Mouse (Mus musculus) MEL (cell line): ENCODE data around the gene Tor1aip2. TPM values are rescaled to one million over a fixed set of nuclear protein-coding genes. Genes with fewer than 3 reads are reported as not detected.

Source experiments
- DNase-seq: peaks from one replicate; pipeline ENCODE4 v3.0.0; 2011; ENCODE audit warnings: low read depth, low spot score
- H3K27ac ChIP-seq: 2 replicates; pipeline ENCODE4 v1.5.1; 2012; ENCODE audit warnings: low read depth, mild to moderate bottlenecking, control low read depth, low read length, moderate library complexity; ENCODE audit not compliant: control insufficient read depth
- H3K27me3 ChIP-seq, 2 experiments: fragments of 150-350 bp in 1 of 2; sonication (generic) in 1 of 2; 2 replicates each; pipeline ENCODE4 v1.6.1; 2012; ENCODE audit warnings: low read length in 2 of 2, mild to moderate bottlenecking in 2 of 2, improper control_type of control experiment in 1 of 2, moderate library complexity in 1 of 2; ENCODE audit not compliant: insufficient read depth in 2 of 2, control insufficient read depth in 1 of 2
- H3K36me3 ChIP-seq, 2 experiments: 2 replicates each; pipeline ENCODE4 v1.6.1; 2012 to 2014; ENCODE audit warnings: low read length in 2 of 2, improper control_type of control experiment in 1 of 2, inconsistent platforms in 1 of 2, mild to moderate bottlenecking in 1 of 2; ENCODE audit not compliant: insufficient read depth in 2 of 2, control insufficient read depth in 1 of 2
- H3K4me1 ChIP-seq, 2 experiments: fragments of 150-350 bp in 1 of 2; sonication (generic) in 1 of 2; 2 replicates each; pipeline ENCODE4 v1.6.1; 2012; ENCODE audit warnings: low read length in 2 of 2, improper control_type of control experiment in 1 of 2, mild to moderate bottlenecking in 1 of 2; ENCODE audit not compliant: insufficient read depth in 2 of 2, control insufficient read depth in 1 of 2
- H3K4me3 ChIP-seq, 2 experiments: fragments of 150-350 bp in 1 of 2; sonication (generic) in 1 of 2; 2 replicates each; pipeline ENCODE4 v1.5.1; 2012; ENCODE audit warnings: low read depth in 2 of 2, low read length in 2 of 2, mild to moderate bottlenecking in 2 of 2, moderate library complexity in 2 of 2, control low read depth in 1 of 2, improper control_type of control experiment in 1 of 2; ENCODE audit not compliant: control insufficient read depth in 1 of 2, insufficient read depth in 1 of 2
- H3K79me2 ChIP-seq: 2 replicates; pipeline ENCODE4 v1.6.1; 2012; ENCODE audit warnings: mild to moderate bottlenecking, low read length, moderate library complexity; ENCODE audit not compliant: control insufficient read depth, poor library complexity, insufficient read depth
- H3K9ac ChIP-seq: 2 replicates; pipeline ENCODE4 v1.6.1; 2012; ENCODE audit warnings: low read depth, mild to moderate bottlenecking, control low read depth, low read length, moderate library complexity; ENCODE audit not compliant: control insufficient read depth, poor library complexity, severe bottlenecking
- H3K9me3 ChIP-seq: fragments of 150-350 bp; sonication (generic); replicated peaks from 2 replicates; pipeline ENCODE4 v1.6.1; 2012; ENCODE audit warnings: mild to moderate bottlenecking, low read length, improper control_type of control experiment, moderate library complexity; ENCODE audit not compliant: insufficient read depth
- CHD2 ChIP-seq: IDR thresholded peaks from 2 replicates; pipeline ENCODE4 v1.6.1; 2011; ENCODE audit warnings: low read length, improper control_type of control experiment
- E2F4 ChIP-seq: IDR thresholded peaks from 2 replicates; pipeline ENCODE4 v1.6.1; 2011; ENCODE audit warnings: low read depth, low read length, improper control_type of control experiment, borderline replicate concordance
- ELF1 ChIP-seq: IDR thresholded peaks from 2 replicates; pipeline ENCODE4 v1.6.1; 2014; ENCODE audit warnings: low read depth, mild to moderate bottlenecking, inconsistent platforms, low read length, improper control_type of control experiment, moderate library complexity
- ETS1 ChIP-seq: IDR thresholded peaks from 2 replicates; pipeline ENCODE4 v1.6.1; 2012; ENCODE audit warnings: low read depth, mild to moderate bottlenecking, inconsistent platforms, low read length, improper control_type of control experiment, moderate library complexity
- HCFC1 ChIP-seq: IDR thresholded peaks from 2 replicates; pipeline ENCODE4 v1.6.1; 2012; ENCODE audit warnings: low read depth, mild to moderate bottlenecking, inconsistent platforms, low read length, improper control_type of control experiment, moderate library complexity
- JUND ChIP-seq: IDR thresholded peaks from 2 replicates; pipeline ENCODE4 v1.6.1; 2011; ENCODE audit warnings: low read depth, mild to moderate bottlenecking, improper control_type of control experiment, low read length
- KAT2A ChIP-seq: conservative IDR thresholded peaks from 2 replicates; pipeline ENCODE4 v1.6.1; 2012; ENCODE audit warnings: low read depth, low read length, improper control_type of control experiment, inconsistent platforms
- MAFK ChIP-seq: IDR thresholded peaks from 2 replicates; pipeline ENCODE4 v1.6.1; 2011; ENCODE audit warnings: low read depth, mild to moderate bottlenecking, low read length, improper control_type of control experiment, borderline replicate concordance
- MAZ ChIP-seq: IDR thresholded peaks from 2 replicates; pipeline ENCODE4 v1.6.1; 2012; ENCODE audit warnings: low read depth, mild to moderate bottlenecking, inconsistent platforms, low read length, improper control_type of control experiment
- MXI1 ChIP-seq: IDR thresholded peaks from 2 replicates; pipeline ENCODE4 v1.6.1; 2011; ENCODE audit warnings: mild to moderate bottlenecking, low read depth, low read length, improper control_type of control experiment
- MYC ChIP-seq: IDR thresholded peaks from 2 replicates; pipeline ENCODE4 v1.6.1; 2011; ENCODE audit warnings: low read depth, mild to moderate bottlenecking, low read length, improper control_type of control experiment, moderate library complexity
- POLR2A ChIP-seq, 2 experiments: IDR thresholded peaks; 2 replicates each; pipeline ENCODE4 v1.6.1; 2011 to 2012; ENCODE audit warnings: low read length in 2 of 2, mild to moderate bottlenecking in 2 of 2, control low read depth in 1 of 2, improper control_type of control experiment in 1 of 2, low read depth in 1 of 2, moderate library complexity in 1 of 2; ENCODE audit not compliant: control insufficient read depth in 1 of 2, insufficient read depth in 1 of 2, poor library complexity in 1 of 2
- RAD21 ChIP-seq: IDR thresholded peaks from 2 replicates; pipeline ENCODE4 v1.6.1; 2011; ENCODE audit warnings: mild to moderate bottlenecking, low read depth, low read length, improper control_type of control experiment
- TBP ChIP-seq: IDR thresholded peaks from 2 replicates; pipeline ENCODE4 v1.8.0; 2011; ENCODE audit warnings: low read depth, low read length, improper control_type of control experiment
- USF2 ChIP-seq, 2 experiments: IDR thresholded peaks; 2 replicates each; pipeline ENCODE4 v1.6.1; 2011 to 2012; ENCODE audit warnings: improper control_type of control experiment in 2 of 2, low read length in 2 of 2, borderline replicate concordance in 1 of 2, inconsistent platforms in 1 of 2, low read depth in 1 of 2, mild to moderate bottlenecking in 1 of 2; ENCODE audit not compliant: insufficient read depth in 1 of 2
- ZKSCAN1 ChIP-seq: IDR thresholded peaks from 2 replicates; pipeline ENCODE4 v1.6.1; 2012; ENCODE audit warnings: low read depth, mild to moderate bottlenecking, inconsistent platforms, low read length, improper control_type of control experiment, moderate library complexity
- ZMIZ1 ChIP-seq: IDR thresholded peaks from 2 replicates; pipeline ENCODE4 v1.6.1; 2012; ENCODE audit warnings: low read depth, mild to moderate bottlenecking, inconsistent platforms, low read length, improper control_type of control experiment, moderate library complexity
- ZNF384 ChIP-seq: IDR thresholded peaks from 2 replicates; pipeline ENCODE4 v1.6.1; 2012; ENCODE audit warnings: low read depth, mild to moderate bottlenecking, inconsistent platforms, low read length, improper control_type of control experiment
- polyA plus RNA-seq, 2 experiments: library from polyadenylated mRNA; stranded (reverse) in 1 of 2; unstranded in 1 of 2; fragments of >175 nt in 1 of 2; fragments of >200 nt in 1 of 2; gene quantifications; 2 replicates each; pipeline versions ENCODE4 v1.2.1 to v1.2.4; 2012; ENCODE audit warnings: low replicate concordance in 2 of 2, low read depth in 1 of 2; ENCODE audit not compliant: insufficient read length in 2 of 2, insufficient read depth in 1 of 2, missing spikeins in 1 of 2
- total RNA-seq: library from RNA; depleted of rRNA; stranded (reverse); fragments of 300-350 nt; gene quantifications from 2 replicates; pipeline ENCODE4 v1.2.3, GENCODE M21; 2012

Gene Tor1aip2
- total and polyA plus RNA-seq, 3 experiments = 47.1 to 48.1 TPM; not detected in 1

- no peak for TF ChIP-seq ZKSCAN1
- TF ChIP-seq ELF1 = no peak
- no peak for TF ChIP-seq JUND
Observed at GRCm38 (mm10) chr1:156085770-156086169, 50.6 kb downstream of the Tor1aip2 start (continued).

GRCm38 (mm10) chr1:156087586-156087985, 52.4 kb downstream of the Tor1aip2 start:
- Histone ChIP-seq H3K4me1 (peaks cover 0 to 8% of the 10 kb centered on the region in 2 experiments; a peak in 2 of 4 replicates), H3K9ac (no peak overlapping the region), H3K27ac (no peak overlapping the region), H3K4me3 (no peak overlapping the region), H3K79me2 (no peaks in the 10 kb centered on the region), H3K9me3 (no peaks in the 10 kb centered on the region), H3K27me3 (no peaks in the 10 kb centered on the region), H3K36me3 (peaks cover 0 to 5% of the 10 kb centered on the region in 2 experiments; a peak in 2 of 4 replicates)
- no peak for DNase-seq
- TF ChIP-seq USF2 (IDR thresholded peaks at IDR 0.05; ENCODE audit: borderline replicate concordance in 1 of 2, insufficient read depth in 1 of 2, low read depth in 1 of 2, low read length in 2 of 2) (no peak), ZMIZ1 (no peak), ELF1 (no peak), JUND (no peak), CHD2 (no peak), RAD21 (no peak), MXI1 (no peak), MAFK (no peak), POLR2A (IDR thresholded peaks at IDR 0.05; ENCODE audit: control insufficient read depth in 1 of 2, insufficient read depth in 1 of 2, low read depth in 1 of 2, low read length in 2 of 2, poor library complexity in 1 of 2) (no peak), TBP (no peak), HCFC1 (no peak), ZNF384 (no peak), KAT2A (no peak), E2F4 (no peak)

GRCm38 (mm10) chr1:156089561-156089960, 54.4 kb downstream of the Tor1aip2 start:
- H3K36me3 ChIP-seq = peaks cover 0 to 5% of the 10 kb centered on the region in 2 experiments; a peak in 2 of 4 replicates
- TF ChIP-seq ETS1 (no peak), MAZ (no peak), KAT2A (no peak), MYC (no peak), POLR2A (IDR thresholded peaks at IDR 0.05; ENCODE audit: control insufficient read depth in 1 of 2, insufficient read depth in 1 of 2, low read depth in 1 of 2, low read length in 2 of 2, poor library complexity in 1 of 2) (no peak), ZMIZ1 (no peak)
- TF ChIP-seq, all 39 proteins: peak for 0
- Histone ChIP-seq H3K4me3 (no peak overlapping the region), H3K9me3 (no peaks in the 10 kb centered on the region), H3K9ac (no peak overlapping the region), H3K27ac (no peak overlapping the region), H3K79me2 (no peaks in the 10 kb centered on the region), H3K4me1 (peaks cover 0 to 10% of the 10 kb centered on the region in 2 experiments; a peak in 2 of 4 replicates), H3K27me3 (no peaks in the 10 kb centered on the region)
- DNase-seq = peak; percentile 23
